Mouse (Mus musculus) left cerebral cortex, postnatal 4 days (tissue): ENCODE results near the gene Olfr1065. TPM values are rescaled to one million over a fixed set of nuclear protein-coding genes. Genes with fewer than 3 reads are reported as not detected.
"Not testable (repeated sequence)": the region's sequence is repeated elsewhere in the genome, so short reads cannot be mapped to it uniquely, and the experiment has no call there.

Experiments used
- DNase-seq: peaks from one replicate; pipeline ENCODE4 v3.0.0-alpha.2; 2022
- intact Hi-C: fragments of 180-260 bp; cut with DNase I; formaldehyde crosslinking; loops from one replicate; pipeline ENCODE4 v1.15.1; 2025
- total RNA-seq, 2 experiments: library from RNA; stranded (reverse); gene quantifications; 2 replicates each; pipeline ENCODE4 v1.2.3; 2021

Gene Olfr1065
- total RNA-seq = not detected

GRCm38 (mm10) chr2:86450491-86450890 lies at the start of gene Olfr1065:
Gene Olfr1065 (minus strand): TSS chr2:86450591.
- DNase-seq, intact Hi-C loops: not testable (repeated sequence)

DNA sequence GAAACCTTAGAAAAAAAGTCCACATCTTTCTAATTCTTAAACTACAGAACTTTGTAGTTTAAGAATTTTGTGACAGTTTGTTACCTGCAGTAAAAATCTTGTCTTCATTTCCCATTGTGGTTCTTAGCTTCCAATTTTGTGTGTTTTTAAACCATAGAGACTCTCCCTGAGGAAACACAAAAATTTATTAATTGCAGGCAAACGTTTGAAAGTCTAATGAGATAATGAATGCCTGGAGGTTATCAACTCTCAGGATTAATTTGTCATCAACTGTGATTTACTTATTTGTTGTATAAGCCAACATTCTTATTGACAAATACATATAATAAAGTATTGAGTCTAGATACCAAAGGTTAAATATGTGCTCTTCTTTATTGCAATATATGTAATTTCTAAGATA lies 36.9 kb upstream of the Olfr1065 start, which contains the start of gene Olfr228:
Gene Olfr228 (minus strand): TSS at position 101 of the 400 bp plus-strand sequence.
- DNase-seq = no peak
- intact Hi-C loops = no loop called here

DNA sequence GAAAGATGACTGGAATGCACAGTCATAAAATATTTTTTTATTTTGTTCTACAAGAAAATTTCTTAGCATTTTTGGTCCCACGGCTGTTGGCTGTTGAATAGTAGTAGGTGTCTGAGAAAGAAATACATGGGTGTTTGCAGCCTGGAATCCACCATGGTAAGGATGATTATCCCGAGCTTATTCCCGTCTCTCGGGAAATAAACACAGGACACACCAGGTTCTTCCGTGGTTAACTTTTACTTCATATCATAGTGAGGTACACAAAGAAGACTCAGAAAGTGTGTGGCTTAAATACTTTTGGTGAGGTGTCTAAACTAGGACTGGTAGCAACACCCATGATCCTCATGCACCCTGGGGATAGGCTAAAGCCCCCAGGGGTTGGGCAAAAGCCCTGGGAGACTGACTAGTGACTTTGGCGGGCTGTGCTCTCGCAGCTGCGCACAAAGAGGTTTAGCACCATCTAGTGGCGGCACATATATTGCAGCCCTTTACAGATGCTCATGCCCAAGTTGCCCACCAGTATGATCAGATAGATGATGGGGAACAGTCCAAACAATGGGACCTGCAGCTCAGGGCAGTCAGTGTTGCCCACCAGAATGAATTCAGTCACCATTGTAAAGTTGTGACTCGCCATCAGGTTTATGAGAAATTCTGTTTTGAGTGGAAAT lies 14.2 kb upstream of the Olfr1065 start:
- intact Hi-C loops = loop anchor here (2.0 to 10.0 kb wide), 2 partner anchors 740 to 1340 kb away; no protein-coding TSS in a partner anchor
- peak; percentile 43 for DNase-seq

- intact Hi-C loops = loop anchor here (10.0 kb wide), 1 partner anchor 1336 kb away; no protein-coding TSS in a partner anchor
- DNase-seq = no peak
Measured at GRCm38 (mm10) chr2:86460434-86460833, 10.0 kb upstream of the Olfr1065 start.

- no peak for DNase-seq
- intact Hi-C loops = no loop called here
Measured at GRCm38 (mm10) chr2:86456169-86456568, 5.8 kb upstream of the Olfr1065 start, which contains the start of gene Olfr1066. Gene Olfr1066 (minus strand): TSS chr2:86456269.

DNA sequence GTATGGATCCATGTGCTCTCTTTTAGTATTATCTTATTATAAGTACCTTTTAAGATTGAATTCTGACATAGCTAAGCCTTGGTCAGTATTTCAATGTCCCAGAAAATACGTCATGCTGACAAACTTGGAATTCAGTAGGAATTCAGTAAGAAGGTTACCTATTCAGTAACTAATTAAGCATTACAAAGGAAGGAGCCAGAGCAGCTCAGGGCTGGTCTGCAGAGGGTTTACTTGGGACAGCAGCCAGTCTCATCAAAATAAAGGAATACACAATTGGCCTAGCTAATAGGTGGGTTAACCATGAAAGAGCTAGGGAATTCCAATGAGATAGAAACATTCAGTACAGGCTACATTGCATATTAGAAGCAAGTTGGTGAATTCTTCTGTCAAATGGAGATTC lies 8.3 kb downstream of the Olfr1065 start:
- not testable (repeated sequence) for DNase-seq
- intact Hi-C loops = loop anchor here (10.0 kb wide), 1 partner anchor 707 kb away; no protein-coding TSS in a partner anchor

GRCm38 (mm10) chr2:86428511-86428910 lies 21.9 kb downstream of the Olfr1065 start:
- intact Hi-C loops, DNase-seq: not testable (repeated sequence)

- DNase-seq, intact Hi-C loops: not testable (repeated sequence)
Measured at GRCm38 (mm10) chr2:86426649-86427048, 23.7 kb downstream of the Olfr1065 start, which contains the start of gene Olfr1062. Gene Olfr1062 (minus strand): TSS chr2:86426749.

- intact Hi-C loops = no loop called here
- no peak for DNase-seq
Measured at GRCm38 (mm10) chr2:86413950-86414349, 36.4 kb downstream of the Olfr1065 start, which contains the start of gene Olfr1061. Gene Olfr1061 (minus strand): TSS chr2:86414050.

GRCm38 (mm10) chr2:86395114-86395513 lies 55.3 kb downstream of the Olfr1065 start:
- DNase-seq = no peak
- intact Hi-C loops = no loop called here

Other genes with a start within 250 kb of the Olfr1065 start
- gene Olfr1045, start 247.6 kb downstream of the Olfr1065 start, total RNA-seq = not detected
- not detected for gene Olfr1046, start 231.3 kb downstream of the Olfr1065 start, total RNA-seq
- gene Olfr1047, start 219.2 kb downstream of the Olfr1065 start, total RNA-seq = not detected
- gene Olfr1048, start 210.3 kb downstream of the Olfr1065 start, total RNA-seq = not detected
- gene Olfr1049, start 192.3 kb downstream of the Olfr1065 start, total RNA-seq = not detected
- not detected for gene Olfr1051, start 171.5 kb downstream of the Olfr1065 start, total RNA-seq
- gene Olfr1052, start 158.1 kb downstream of the Olfr1065 start, total RNA-seq = not detected
- not detected for gene Olfr1053, start 135.3 kb downstream of the Olfr1065 start, total RNA-seq
- not detected for gene Olfr1054, start 115.2 kb downstream of the Olfr1065 start, total RNA-seq
- not detected for gene Olfr1055, start 100.3 kb downstream of the Olfr1065 start, total RNA-seq
- not detected for gene Olfr1056, start 88.1 kb downstream of the Olfr1065 start, total RNA-seq
- gene Olfr1057, start 72.2 kb downstream of the Olfr1065 start, total RNA-seq = not detected
- gene Olfr1058, start 62.0 kb downstream of the Olfr1065 start, total RNA-seq = not detected
- not detected for gene Olfr1061, start 36.5 kb downstream of the Olfr1065 start, total RNA-seq
- not detected for gene Olfr1062, start 23.8 kb downstream of the Olfr1065 start, total RNA-seq
- not detected for gene Olfr1066, start 5.7 kb upstream of the Olfr1065 start, total RNA-seq
- not detected for gene Olfr228, start 36.8 kb upstream of the Olfr1065 start, total RNA-seq
- not detected for gene Olfr1076, start 57.9 kb upstream of the Olfr1065 start, total RNA-seq
- not detected for gene Olfr1079, start 91.9 kb upstream of the Olfr1065 start, total RNA-seq
- not detected for gene Olfr1080, start 107.6 kb upstream of the Olfr1065 start, total RNA-seq
- gene Olfr1082, start 148.4 kb upstream of the Olfr1065 start, total RNA-seq = not detected
- gene Olfr1084, start 189.1 kb upstream of the Olfr1065 start, total RNA-seq = not detected
- gene Olfr1085, start 211.4 kb upstream of the Olfr1065 start, total RNA-seq = not detected
- gene Olfr1086, start 229.5 kb upstream of the Olfr1065 start, total RNA-seq = not detected
- not detected for gene Olfr1087, start 247.8 kb upstream of the Olfr1065 start, total RNA-seq